Mouse (Mus musculus) layer of hippocampus, postnatal 10 days (tissue): ENCODE results near the gene Rps16. TPM values are rescaled to one million over a fixed set of nuclear protein-coding genes. Genes with fewer than 3 reads are reported as not detected.
A peak's percentile ranks its signal among the peaks of the same experiment; 100 is the strongest.

ENCODE experiments used
- DNase-seq, 2 experiments: peaks; one replicate each; pipeline ENCODE4 v3.0.0; 2021; ENCODE audit warnings: low spot score in 2 of 2
- total RNA-seq, 2 experiments: library from RNA; stranded (reverse); gene quantifications; 2 replicates each; pipeline ENCODE4 v1.2.3; 2021

Rps16 gene
- total RNA-seq, 2 experiments from 2014 or later = 563 to 624 TPM

DNA sequence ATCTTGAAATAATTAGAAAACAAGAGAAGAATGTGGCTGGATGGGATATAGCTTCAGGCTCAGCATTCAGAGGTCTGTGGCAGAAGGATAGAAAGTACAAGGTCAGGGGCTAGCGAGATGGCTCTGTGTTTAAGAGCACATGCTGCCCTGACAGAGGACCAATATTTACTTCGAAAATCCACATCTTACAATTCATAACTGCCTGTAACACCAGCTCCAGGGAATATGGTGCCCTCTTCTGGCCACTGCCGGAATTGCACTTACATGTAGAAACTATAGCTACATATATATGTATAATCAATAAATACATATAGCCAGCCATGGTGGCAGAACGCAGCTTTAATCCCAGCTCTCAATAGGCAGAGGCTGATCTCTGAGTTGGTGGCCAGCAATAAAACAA, 5.8 kb upstream of the Rps16 start:
- peak; percentile 56 to 65 for DNase-seq

DNA sequence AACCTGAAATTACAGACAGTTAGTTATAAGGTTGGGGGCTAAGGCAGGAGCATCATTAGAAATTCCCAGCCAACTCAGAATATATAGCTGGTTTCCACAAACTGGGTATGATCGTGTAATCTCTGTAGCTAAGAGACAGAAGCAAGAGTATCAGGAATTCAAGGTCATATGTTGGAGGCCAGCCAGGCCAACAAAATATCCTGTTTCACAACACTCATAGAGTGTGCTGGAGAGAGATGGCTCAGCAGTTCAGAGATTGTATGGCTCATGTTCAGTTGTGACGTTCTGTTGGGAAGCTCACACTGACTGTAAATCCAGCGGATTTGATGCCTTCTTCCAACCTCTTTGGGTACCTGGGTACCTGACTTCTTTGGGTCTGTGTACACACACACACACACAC, 2.7 kb upstream of the Rps16 start:
- no peak for DNase-seq

DNA sequence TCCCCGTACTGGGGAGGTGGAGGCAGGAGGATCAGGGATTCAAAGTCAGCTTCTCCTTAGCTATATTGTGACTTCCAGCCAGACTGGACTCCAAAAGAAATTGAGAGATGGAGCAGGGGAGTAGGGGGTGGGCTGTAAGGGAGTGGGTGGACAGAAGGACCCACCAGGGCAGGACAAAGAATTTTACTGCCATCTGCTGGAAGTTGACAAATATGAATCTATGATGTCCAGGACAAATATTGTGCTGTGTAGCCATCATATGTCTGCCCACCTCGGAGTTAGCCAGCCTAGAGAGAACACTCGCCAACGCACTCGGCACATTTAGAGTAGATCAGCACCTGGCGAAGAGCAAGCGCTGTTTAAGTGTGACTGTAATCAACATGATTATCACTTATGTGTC, 1.9 kb upstream of the Rps16 start:
- DNase-seq = no peak

DNA sequence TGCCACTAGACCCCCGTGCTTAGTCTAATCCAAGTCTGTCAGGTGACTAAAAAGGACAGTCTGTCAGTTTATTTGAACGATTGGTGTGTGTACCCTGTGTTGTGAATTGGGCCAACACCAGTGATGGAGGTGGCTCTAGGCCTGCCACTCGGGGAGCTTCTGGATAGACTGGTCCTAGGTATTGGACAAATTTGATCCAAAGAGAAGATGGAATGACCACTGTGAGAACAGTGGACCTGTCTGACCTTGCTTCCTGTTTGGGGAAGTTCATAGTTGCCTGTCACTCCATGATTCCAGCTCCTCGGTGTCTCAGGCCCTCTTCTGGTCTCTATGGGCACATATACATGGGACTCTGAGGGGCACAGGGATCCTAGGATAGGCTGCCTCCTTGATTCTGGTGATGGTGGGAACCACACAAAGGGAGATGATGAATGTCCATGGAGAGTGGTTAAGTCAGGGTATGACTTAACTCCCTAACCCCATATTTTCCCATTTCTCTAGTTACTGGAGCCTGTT, 1.3 kb downstream of the Rps16 start:
- no peak for DNase-seq

DNA sequence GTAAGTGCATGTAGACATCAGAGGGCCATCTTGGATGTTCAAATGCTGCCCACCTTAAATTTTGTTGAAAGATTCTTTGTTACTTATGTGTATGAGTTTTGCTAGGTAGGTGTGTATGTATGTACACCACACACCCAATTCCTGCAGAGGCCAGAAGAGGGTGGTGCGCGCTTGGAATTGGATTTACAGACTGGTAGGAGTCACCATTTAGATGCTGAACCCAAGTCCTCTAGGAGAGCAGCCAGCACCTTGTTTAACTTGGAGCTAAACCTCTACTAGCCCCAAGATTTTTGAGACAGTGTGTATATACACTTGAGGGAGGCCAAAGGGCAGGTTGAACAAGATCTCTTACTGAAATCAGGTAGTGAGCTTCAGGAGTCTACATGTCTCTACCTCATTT, 2.8 kb downstream of the Rps16 start:
- no peak for DNase-seq

DNA sequence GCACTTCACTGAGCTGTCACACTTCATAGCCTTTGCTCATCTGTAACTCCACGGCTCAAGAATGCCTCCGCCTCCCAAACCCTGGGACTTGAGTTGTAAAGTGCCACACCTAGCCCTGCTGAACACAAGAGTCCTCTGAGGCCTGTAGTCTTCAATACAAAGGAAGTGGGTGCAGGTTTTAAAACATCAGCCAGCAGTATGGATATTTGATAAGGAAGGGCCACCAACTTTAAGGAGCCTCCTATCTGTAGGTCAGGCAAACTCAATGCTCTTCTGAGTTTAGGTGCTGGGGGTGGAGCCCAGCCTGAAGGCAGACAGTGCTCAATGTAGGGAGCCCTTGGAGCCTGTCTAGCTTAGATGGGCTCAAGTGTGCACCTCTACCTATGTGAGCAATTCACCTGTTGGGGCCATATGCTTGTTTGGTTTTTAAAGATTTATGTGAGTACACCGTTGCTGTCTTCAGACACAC, 3.7 kb downstream of the Rps16 start:
- no peak for DNase-seq

DNA sequence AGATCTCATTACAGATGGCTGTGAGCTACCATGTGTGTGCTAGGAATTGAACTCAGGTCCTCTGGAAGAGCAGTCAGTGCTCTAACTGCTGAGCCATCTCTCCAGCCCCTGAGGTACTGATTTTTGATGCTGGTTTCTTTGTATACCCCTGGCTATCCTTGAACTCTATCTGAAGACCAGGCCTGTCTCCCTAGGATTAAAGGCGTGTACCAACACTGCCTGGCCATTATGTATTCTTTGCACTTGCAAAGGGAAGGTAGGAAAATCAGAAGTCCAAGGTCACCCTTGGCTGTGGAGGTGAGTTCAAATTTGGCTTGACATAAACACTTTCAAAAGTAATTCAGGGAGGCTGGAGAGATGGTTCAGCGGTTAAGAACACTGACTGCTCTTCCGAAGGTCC, 4.1 kb downstream of the Rps16 start:
- no peak for DNase-seq

DNA sequence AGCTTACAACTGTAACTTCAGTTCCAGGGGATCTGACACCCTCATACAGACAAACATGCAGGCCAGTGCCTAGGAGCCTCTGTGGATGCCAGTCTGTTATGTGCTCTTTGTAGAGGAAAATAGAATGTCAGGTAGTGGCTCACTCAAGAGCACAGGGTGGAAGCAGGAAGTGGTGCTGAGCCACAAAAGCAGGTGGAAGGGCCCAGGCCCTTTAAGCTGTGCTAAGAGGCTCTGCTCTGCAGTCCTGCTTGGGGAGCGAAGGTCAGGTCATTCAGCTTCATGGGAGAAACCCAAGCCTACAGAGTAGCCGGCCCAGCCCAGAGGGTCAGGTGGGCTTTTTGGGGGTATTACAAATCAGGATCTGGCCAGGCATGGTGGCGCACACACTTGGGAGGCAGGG, 4.8 kb downstream of the Rps16 start:
- no peak for DNase-seq

DNA sequence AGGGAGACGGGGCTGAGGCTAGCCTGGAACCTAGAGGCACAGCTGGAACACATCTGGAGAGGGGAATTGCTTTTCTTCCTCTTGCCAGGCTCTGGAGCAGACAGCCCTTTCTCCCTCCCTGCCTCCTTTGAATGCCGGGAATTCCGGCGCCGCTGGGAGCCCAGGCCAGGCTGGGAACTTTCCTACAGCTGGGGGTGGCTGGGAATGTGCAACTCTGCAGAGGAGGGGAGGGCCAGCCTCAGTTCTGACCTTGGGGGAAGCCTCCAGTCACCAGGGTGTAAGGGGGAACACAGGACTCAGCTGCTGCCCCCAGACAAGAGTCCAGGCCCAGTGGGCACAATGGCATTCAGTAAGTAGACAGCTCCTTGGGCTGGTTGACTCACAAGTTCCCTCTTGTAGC, 6.5 kb downstream of the Rps16 start:
- DNase-seq = no peak

DNA sequence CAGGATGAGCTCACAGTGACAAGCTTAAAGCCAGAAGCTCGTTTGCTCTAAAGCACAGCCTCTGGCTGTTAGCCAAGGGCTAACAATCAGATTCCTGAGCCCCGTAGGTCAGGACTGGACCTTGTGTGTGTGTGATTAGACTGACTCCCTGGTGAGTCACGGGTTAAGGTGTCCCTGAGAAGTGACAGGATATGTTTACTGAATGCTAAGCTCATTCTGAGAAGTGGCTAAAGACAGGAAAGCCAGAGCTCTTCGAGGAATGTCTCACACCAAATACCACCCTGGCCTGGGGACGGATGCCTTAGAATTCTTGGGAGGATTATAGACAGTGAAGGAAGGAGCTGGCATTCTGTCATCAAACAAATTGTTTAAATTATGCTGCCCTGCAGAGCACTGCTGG, 7.5 kb downstream of the Rps16 start:
- no peak for DNase-seq

DNA sequence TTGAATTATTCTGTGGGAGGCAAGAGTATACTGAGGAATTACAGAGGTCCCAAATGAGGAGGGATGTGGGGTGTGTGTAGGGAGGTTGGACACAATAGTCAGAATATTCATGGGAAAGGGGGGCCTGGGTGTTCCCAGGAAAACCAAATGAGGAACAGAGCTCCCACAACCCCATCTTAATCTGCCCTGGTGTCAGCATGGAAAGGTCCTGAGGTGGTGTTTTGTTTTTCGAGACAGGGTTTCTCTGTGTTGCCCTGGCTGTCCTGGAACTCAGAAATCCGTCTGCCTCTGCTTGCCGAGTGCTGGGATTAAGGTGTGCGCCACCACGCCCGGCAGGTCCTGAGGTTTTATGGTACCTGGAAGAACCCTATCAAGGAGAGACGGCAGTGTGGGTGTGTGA, 8.0 kb downstream of the Rps16 start:
- no peak for DNase-seq

DNA sequence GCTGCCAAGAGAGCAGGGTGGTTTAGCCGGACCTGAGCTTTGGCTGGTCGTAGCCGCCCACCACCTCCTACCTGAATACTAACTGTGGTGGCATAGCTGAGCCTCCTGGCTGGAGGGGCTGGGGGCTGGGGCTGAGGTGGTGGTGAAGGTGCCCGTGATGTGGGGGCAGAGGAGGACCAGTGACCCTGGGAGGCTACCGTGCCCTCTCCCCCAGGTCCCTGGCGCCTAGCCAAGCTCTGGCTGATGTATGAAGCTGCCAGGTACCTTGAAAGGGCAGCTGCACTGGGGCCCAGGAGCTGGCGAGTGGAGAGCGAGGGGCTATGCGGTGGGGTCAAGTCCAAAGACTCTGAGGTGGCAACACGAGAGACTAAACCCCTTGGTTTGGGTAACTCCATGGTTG, 9.4 kb downstream of the Rps16 start:
- DNase-seq = peak in 1 of 2 experiments; percentile 12

DNA sequence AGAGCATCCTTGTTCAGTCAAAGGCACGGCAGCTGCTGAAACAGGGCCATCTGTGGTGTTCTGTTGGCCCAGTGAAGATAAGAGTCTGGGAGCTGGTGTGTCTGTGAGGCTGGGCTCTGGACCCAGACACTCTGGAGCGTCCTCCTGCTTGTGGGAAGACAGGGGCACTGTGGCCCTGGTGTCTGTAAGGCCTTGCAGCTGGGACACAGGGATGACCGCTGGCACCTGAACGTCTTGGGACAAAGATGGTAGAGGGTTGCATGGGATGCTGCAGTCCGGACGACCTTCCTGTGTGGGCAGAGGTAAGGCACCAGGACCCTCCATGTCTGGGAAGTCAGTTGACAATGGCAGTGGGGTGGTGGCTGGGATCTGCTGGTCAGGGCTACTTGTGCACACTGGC, 9.8 kb downstream of the Rps16 start:
- no peak for DNase-seq

DNA sequence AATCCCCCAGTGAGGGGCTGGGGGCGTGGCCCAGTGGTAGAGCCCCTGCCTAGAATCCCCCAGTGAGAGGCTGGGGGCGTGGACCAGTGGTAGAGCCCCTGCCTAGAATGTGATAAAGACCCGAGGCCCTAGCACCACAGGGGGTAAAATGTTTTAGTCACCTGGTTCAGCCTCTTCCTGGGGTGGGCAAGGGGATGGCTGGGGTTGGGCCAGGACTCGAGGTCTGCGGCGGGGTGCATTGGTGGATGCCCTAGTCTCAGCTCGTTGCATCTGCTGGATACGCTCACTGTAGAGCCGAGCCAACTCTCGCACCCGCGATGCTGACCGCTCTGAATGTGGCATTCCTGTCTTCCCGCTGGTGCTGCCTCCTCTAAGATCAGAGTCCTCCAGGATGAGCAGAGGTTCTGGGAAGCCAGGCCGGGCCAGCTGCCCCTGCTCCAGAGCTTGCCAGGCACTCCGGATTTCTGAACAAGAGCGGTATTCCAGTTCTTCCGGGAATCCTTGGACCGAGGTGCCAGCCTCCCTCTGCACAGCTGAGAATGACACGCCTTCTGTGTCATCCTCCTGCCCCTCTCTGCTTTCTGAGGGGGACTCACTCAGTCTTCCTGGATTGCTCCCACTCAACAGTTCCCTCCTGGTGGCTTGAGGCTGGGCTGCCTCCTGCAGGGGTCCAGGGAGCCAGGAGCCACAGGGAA, 11.3 kb downstream of the Rps16 start:
- DNase-seq = no peak

DNA sequence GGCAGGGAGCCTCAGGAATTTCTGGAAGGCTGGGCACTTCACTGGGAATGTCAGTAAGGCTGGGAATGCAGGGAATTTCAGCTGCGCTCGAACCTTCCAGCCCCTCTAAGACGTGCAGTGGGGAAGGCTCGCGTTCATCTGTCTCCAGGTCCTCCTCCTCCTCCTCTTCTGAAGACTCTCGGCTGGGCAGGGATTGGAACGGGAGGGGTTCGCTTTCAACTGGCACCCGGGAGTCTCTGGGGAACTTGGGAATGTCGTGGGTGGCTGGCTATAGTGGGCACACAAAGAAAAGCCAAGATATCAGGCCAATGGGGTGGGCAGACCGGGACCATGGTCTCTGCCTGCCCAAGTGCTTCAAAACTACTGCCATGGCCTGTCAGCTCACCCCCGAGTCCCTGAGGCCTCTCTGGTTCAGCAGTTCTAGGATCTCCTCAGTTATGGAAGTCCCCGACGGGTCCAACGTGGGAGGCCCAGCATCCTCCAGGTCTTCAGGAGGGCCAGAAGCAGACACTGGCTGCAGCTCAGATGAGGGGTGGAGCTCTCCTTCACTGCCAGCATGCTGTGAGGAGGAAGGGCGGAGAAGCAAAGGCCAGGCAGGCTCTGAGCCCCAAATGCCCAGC, 12.1 kb downstream of the Rps16 start:
- no peak for DNase-seq

DNA sequence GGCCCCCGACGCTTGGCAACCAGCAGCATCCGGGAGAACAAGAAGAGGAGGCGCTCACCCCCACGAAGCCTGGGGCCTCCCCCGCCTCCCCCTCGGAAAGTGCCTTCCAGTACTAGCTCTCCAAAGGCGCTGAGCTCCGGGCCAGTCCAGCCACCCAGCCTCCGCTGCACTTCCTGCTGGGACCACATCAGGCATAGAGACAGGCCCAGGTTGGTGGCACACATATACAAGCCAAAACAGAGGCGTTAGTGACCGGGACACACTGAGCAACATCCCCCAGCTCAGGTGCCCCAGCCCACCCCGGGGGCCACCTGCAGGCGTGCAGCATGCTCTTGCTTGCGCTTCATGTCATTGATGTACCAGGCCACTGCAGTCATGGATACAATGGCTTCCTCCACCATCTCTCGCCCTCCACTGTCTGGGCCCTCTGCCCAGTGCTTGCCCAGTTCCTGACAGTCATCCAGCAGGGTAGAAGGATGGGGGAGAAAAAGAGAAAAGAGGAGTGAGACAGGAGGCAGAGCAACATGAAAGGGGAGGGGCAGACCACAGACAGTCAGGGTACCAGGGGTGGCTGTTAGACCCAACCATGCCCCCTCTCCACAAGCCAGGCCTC, 17.3 kb downstream of the Rps16 start:
- DNase-seq = no peak

DNA sequence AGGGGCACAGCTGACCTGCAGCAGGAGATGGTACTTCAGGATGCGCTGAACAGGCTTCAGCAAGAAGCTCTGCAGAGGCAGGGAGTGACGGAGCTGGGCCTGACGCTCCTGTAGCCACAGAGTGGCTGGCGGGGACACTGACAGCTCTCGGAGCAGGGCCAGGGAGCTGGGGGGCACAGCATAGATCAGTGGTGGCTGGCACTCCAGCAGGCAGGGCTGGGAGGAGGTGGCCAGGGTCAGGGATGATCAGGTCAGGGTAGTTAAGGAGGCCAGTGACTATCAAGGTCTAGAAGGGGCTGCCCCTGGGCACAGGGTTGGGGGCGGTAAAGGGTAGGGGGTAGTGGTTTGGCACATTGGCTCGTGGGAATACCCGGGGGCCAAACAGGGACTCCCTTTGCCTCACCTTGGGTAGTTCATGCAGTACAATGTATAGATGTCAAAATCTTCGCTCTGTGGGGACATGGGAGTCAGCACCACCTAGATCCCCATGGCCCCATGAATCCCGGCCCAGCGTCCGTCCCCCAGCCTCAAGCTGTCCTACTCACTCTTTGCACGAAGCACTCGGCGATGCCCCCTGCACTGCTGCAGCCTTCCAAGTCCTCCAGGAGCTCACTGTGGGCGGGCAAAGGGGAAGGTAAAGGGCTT, 17.9 kb downstream of the Rps16 start:
- no peak for DNase-seq

DNA sequence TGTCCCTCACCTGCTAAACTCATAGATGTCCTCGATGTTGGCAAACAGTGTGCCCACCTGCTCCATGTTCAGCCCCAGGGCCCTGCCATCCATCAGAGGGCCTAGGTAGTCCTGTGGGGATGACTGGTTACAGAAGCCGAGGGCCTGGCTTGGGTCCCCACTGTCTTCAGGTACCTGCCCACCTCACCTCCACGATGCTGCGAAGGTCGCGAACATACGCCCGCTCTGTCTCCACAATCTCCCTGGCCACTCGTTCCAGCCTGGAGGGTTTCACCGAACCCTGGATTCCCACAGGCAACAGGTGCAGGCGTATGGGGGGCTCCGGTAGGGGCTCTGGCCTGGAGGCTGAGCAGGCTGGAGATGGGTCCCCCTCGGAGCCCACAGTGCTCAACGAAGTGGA, 19.6 kb downstream of the Rps16 start:
- no peak for DNase-seq

DNA sequence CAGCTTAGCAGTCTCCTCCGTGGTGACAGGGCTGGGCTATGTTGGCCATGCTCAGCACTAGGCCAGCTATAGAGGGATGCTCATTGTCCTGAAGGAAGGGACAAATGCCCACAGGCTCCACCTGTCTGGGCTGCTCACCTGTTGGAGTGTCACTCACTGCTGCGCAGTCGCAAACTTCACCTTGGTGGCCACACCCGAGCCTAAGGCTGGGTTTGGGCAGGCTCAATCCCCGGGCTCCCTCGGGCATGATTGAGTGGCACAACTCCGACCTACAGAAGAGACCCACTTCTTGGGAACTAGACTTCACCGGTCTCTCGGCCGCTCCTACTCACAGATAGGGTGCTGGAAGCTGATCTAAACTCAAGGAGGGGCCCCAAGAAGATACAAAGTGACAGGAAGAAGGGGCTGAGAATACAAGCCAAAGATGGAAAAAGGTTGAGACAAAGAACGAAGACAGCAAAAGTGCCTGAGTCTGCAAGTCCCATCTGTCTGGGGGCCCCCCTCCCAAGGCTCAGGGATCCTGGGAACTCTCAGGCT, 20.6 kb downstream of the Rps16 start:
- no peak for DNase-seq

DNA sequence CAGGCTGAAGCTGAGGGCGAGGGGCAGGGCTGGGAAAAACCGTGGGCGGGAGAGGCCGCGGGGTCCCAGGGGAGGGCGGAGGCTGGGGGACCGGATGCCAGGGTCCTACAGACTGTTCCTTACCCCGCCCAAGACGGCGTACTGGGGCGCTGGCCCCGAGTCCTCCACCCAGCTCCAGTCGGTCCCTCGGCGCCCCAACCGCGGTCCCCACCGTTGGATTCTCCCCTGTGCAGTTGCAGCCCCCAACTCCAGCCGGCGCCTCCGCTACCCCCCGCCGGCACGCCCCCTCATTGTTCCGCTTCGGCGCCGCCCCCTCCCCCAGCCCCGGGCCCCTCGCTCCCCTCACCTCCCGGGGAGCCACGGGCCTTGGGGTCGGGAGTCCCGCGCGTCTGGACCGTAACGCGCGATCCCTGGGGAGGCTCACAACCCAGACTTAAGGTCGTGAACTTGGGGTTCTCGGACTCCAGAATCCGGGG, 21.1 kb downstream of the Rps16 start:
- DNase-seq = no peak

DNA sequence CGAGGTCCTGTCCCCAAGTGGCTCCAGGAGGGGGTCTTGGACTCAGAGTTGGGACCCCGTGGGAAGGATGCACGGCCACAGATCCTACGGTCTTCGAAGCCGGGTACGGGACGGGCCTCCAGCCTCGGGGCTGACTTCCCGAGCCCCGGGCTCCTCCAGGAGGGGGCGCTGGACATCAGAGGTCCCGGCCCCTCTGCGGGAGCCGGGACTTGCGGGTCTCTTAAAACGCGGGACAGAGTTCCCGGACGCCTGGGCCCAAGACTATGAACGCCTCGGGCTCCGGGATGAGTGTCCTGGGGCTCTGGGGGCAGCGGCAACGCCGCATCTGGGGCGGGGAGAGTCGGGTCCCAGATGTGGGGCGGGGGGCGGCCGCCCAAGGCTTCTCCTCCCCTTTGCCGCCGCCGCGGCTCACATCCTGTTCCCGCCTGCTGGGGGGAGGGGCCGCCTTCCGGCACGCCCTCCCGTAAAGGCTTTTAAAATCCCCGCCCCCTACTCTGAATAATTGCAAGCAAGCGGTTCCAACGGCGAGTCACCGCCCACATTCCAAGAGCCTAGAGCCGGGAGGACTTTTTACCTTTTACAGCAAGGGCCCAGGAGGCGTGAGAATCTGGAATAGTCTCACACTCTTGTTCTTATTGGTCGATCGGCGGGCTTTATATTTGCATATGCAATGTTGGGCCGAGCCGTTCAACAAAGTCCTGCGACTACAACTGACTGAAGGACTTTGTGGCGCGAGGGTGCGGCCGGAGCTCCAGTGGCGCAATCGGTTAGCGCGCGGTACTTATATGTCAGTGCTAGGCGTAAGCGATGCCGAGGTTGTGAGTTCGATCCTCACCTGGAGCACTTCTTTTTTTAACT, 22.0 kb downstream of the Rps16 start, which contains the start of gene Plekhg2:
TSS of gene Plekhg2 (minus strand) at position 349 of the 858 bp plus-strand sequence.
- peak; percentile 94 to 97 for DNase-seq
